Mouse (Mus musculus): ENCODE results near the gene Epha2. TPM values are rescaled to one million over a fixed set of nuclear protein-coding genes. Genes with fewer than 3 reads are reported as not detected.
A peak's percentile ranks its signal among the peaks of the same experiment; 100 is the strongest.

Gene Epha2
- polyA plus RNA-seq, 1 experiment from 2014 or later: 1.9 TPM

DNA sequence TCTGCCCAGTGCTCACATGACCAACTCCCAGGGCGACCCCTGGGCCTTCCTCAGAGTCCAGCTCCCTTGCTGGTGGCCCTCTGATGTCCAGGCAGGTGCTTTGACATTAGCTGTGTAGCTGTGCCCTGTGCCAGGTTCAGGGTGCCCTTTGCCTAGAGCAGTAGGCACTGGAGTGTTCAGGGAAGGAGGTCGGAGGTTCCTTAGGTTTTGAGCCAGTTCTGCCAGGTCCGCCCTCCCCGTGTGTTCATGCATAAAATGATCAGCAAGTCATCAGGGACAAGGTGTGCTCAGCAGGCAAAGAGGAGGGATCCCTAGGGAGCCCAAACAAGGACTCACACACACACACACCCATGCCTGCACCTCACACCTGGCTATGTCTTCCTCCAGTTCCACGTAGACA lies 51.9 kb downstream of the Epha2 start:
- no peak overlapping the region for H3K4me3 ChIP-seq (ENCODE audit: control insufficient read depth in 1 of 2, insufficient read depth in 1 of 2, low read depth in 1 of 2, low read length in 2 of 2)
- H3K4me1 ChIP-seq (ENCODE audit: control insufficient read depth in 2 of 2, insufficient read depth in 2 of 2, low read length in 2 of 2): no peaks in the 10 kb centered on the region; a peak in 1 of 4 replicates
- 83% methylated on average over 5 of the region's 5 CpGs for WGBS
- no peak overlapping the region for H3K4me2 ChIP-seq (ENCODE audit: low read length)
- H3K36me3 ChIP-seq (ENCODE audit: control insufficient read depth, insufficient read depth, low read length): no peaks in the 10 kb centered on the region
- H3K27me3 ChIP-seq (ENCODE audit: control insufficient read depth, insufficient read depth, low read length): no peaks in the 10 kb centered on the region
- H3K9ac ChIP-seq (ENCODE audit: low read length): no peak overlapping the region
- no peak overlapping the region for H3K27ac ChIP-seq (replicated peaks in 1 of 2; ENCODE audit: control insufficient read depth in 1 of 2, insufficient read depth in 1 of 2, low read depth in 2 of 2, low read length in 2 of 2)
- no peak for ATAC-seq (ENCODE audit: insufficient number of reproducible peaks, insufficient read depth, low FRiP score, low read depth)
- H3K9me3 ChIP-seq (ENCODE audit: control insufficient read depth, low read length): no peaks in the 10 kb centered on the region

DNA sequence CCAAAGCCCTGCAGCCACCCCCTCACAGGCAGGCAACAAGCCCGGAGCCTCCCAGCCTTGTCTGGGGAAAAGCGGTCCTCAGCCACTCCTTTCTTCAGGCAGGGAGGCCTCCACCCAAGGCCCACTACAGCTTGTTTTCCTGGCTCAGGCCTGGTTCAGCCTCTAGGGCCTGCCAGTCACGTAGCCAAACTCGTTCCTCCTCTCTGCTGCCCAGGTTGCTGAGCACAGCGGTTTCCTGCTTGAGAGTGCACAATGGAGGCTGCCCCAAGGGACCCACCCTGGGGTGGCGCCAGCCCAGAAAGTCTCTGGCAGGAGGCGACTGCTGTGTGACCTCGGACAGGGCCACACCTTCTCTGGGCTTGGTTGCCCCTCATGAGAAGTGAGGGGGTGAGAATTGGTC lies 52.8 kb downstream of the Epha2 start:
- H3K27ac ChIP-seq (replicated peaks in 1 of 2; ENCODE audit: control insufficient read depth in 1 of 2, insufficient read depth in 1 of 2, low read depth in 2 of 2, low read length in 2 of 2): no peak overlapping the region
- H3K27me3 ChIP-seq (ENCODE audit: control insufficient read depth, insufficient read depth, low read length): no peaks in the 10 kb centered on the region
- H3K9ac ChIP-seq (ENCODE audit: low read length): no peak overlapping the region
- H3K36me3 ChIP-seq (ENCODE audit: control insufficient read depth, insufficient read depth, low read length): no peaks in the 10 kb centered on the region
- 75% methylated on average over 8 of the region's 8 CpGs for WGBS
- H3K4me3 ChIP-seq (ENCODE audit: control insufficient read depth in 1 of 2, insufficient read depth in 1 of 2, low read depth in 1 of 2, low read length in 2 of 2): no peak overlapping the region
- no peaks in the 10 kb centered on the region; a peak in 1 of 4 replicates for H3K4me1 ChIP-seq (ENCODE audit: control insufficient read depth in 2 of 2, insufficient read depth in 2 of 2, low read length in 2 of 2)
- H3K4me2 ChIP-seq (ENCODE audit: low read length): no peak overlapping the region
- H3K9me3 ChIP-seq (ENCODE audit: control insufficient read depth, low read length): no peaks in the 10 kb centered on the region
- no peak for ATAC-seq (ENCODE audit: insufficient number of reproducible peaks, insufficient read depth, low FRiP score, low read depth)

DNA sequence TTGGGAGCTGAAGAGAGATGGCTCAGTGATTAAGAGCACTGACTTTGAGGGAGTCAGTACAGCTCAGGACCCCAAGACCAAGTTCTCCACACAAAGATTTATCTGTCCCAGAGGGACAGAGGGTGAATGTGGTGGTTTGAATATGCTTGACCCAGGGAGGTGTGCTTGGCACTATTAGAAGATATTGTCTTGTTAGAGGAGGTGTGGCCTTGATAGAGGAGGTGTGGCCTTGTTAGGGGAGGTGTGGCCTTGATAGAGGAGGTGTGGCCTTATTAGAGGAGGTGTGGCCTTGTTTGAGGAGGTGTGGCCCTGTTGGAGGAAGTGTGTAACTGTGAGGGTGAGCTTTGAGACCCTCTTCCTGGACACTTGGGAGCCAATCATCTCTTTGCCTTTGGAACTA lies 56.8 kb downstream of the Epha2 start:
- no peak overlapping the region for H3K9ac ChIP-seq (ENCODE audit: low read length)
- no peaks in the 10 kb centered on the region for H3K36me3 ChIP-seq (ENCODE audit: control insufficient read depth, insufficient read depth, low read length)
- no peak for ATAC-seq (ENCODE audit: insufficient number of reproducible peaks, insufficient read depth, low FRiP score, low read depth)
- no peaks in the 10 kb centered on the region for H3K9me3 ChIP-seq (ENCODE audit: control insufficient read depth, low read length)
- no peaks in the 10 kb centered on the region for H3K27me3 ChIP-seq (ENCODE audit: control insufficient read depth, insufficient read depth, low read length)
- H3K4me1 ChIP-seq (ENCODE audit: control insufficient read depth in 2 of 2, insufficient read depth in 2 of 2, low read length in 2 of 2): no peaks in the 10 kb centered on the region; a peak in 1 of 4 replicates
- no peak overlapping the region for H3K4me2 ChIP-seq (ENCODE audit: low read length)
- H3K4me3 ChIP-seq (ENCODE audit: control insufficient read depth in 1 of 2, insufficient read depth in 1 of 2, low read depth in 1 of 2, low read length in 2 of 2): no peak overlapping the region
- no peak overlapping the region for H3K27ac ChIP-seq (replicated peaks in 1 of 2; ENCODE audit: control insufficient read depth in 1 of 2, insufficient read depth in 1 of 2, low read depth in 2 of 2, low read length in 2 of 2)

DNA sequence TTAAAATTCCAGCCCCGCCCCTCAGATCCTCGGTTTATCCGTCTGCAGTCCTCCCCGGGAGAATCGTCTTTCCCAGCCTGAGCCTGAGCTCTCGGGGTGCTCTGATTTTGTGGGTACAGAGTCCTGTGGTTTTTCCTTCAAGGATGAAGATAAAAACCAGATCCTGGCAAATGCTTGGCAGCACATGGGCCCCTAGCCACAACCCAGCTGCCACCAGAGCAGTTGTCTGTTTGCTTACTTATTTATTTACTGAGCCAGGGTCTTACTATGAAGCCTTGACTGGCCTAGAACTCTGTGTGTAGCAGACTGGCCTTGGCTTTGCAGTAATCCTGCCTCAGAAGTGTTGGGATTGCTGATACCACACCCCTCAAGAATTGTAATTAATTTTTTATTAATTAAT lies 58.2 kb downstream of the Epha2 start:
- no peak for ATAC-seq (ENCODE audit: insufficient number of reproducible peaks, insufficient read depth, low FRiP score, low read depth)
- Histone ChIP-seq H3K4me3 (ENCODE audit: control insufficient read depth in 1 of 2, insufficient read depth in 1 of 2, low read depth in 1 of 2, low read length in 2 of 2) (no peak overlapping the region), H3K36me3 (ENCODE audit: control insufficient read depth, insufficient read depth, low read length) (no peaks in the 10 kb centered on the region), H3K9ac (ENCODE audit: low read length) (no peak overlapping the region), H3K27me3 (ENCODE audit: control insufficient read depth, insufficient read depth, low read length) (0 out of 2 replicates have a peak, but pooled peaks cover 2% of the 10 kb centered on the region), H3K9me3 (ENCODE audit: control insufficient read depth, low read length) (no peaks in the 10 kb centered on the region), H3K27ac (replicated peaks in 1 of 2; ENCODE audit: control insufficient read depth in 1 of 2, insufficient read depth in 1 of 2, low read depth in 2 of 2, low read length in 2 of 2) (no peak overlapping the region), H3K4me1 (ENCODE audit: control insufficient read depth in 2 of 2, insufficient read depth in 2 of 2, low read length in 2 of 2) (peaks cover 0 to 2% of the 10 kb centered on the region in 2 experiments; a peak in 1 of 4 replicates), H3K4me2 (ENCODE audit: low read length) (no peak overlapping the region)
- 75% methylated on average over 6 of the region's 6 CpGs for WGBS

DNA sequence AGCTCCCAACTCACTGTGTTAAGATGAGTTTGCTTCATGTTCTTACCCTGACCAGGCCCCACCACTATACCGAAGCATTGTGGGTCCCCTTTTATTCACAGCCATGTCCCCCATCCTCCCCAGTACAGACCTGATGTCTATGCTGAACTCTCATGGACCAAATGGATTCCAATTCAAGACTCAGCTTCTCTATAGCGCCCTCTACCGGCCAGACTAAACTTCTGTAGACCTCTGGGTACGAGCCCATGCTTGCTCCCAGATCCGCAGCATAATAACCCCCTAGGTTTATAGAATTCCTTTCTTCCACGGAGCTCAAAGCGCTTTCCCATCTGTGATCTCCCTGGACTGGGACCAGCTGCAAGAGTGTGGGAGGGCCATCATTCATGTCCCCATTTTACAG lies 59.8 kb downstream of the Epha2 start:
- ATAC-seq (ENCODE audit: insufficient number of reproducible peaks, insufficient read depth, low FRiP score, low read depth): no peak
- Histone ChIP-seq H3K4me1 (ENCODE audit: control insufficient read depth in 2 of 2, insufficient read depth in 2 of 2, low read length in 2 of 2) (peaks cover 0 to 2% of the 10 kb centered on the region in 2 experiments; a peak in 1 of 4 replicates), H3K27me3 (ENCODE audit: control insufficient read depth, insufficient read depth, low read length) (peaks cover 14% of the 10 kb centered on the region), H3K36me3 (ENCODE audit: control insufficient read depth, insufficient read depth, low read length) (no peaks in the 10 kb centered on the region), H3K4me2 (ENCODE audit: low read length) (no peak overlapping the region), H3K9ac (ENCODE audit: low read length) (no peak overlapping the region), H3K9me3 (ENCODE audit: control insufficient read depth, low read length) (no peaks in the 10 kb centered on the region), H3K4me3 (ENCODE audit: control insufficient read depth in 1 of 2, insufficient read depth in 1 of 2, low read depth in 1 of 2, low read length in 2 of 2) (no peak overlapping the region), H3K27ac (replicated peaks in 1 of 2; ENCODE audit: control insufficient read depth in 1 of 2, insufficient read depth in 1 of 2, low read depth in 2 of 2, low read length in 2 of 2) (no peak overlapping the region)
- WGBS: 40% methylated on average over 7 of the region's 7 CpGs

DNA sequence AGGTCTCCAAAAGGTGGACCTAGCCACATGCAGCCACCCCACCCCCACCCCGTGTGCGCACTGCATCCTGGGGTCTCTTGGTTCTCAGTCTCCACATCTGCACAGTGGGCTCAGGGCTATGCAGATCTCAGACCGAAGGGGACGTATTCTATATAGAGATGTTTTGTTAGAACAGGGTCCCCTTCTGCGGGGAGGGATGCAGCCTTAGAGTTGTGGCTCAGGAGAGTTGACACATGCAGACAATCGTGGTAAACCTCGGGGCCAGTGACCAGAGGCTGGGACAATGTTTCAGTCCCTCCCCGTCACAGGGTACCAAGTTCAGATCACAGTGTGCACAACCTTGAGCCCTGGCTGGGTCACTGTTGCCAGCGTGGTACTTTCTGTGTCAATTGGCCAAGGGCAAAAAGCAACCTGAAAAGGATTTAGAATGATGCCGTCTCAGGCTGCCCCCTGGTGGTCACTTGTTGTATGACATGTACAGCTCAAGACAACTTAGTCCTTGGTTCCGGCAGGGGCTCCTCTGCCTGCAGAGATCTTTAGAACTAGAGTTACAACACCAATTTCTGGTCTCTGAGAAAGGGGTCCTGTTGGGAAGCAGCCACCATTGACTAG lies 62.0 kb downstream of the Epha2 start:
- Histone ChIP-seq H3K9me3 (ENCODE audit: control insufficient read depth, low read length) (no peaks in the 10 kb centered on the region), H3K36me3 (ENCODE audit: control insufficient read depth, insufficient read depth, low read length) (no peaks in the 10 kb centered on the region), H3K27ac (replicated peaks in 1 of 2; ENCODE audit: control insufficient read depth in 1 of 2, insufficient read depth in 1 of 2, low read depth in 2 of 2, low read length in 2 of 2) (no peak overlapping the region), H3K4me3 (ENCODE audit: control insufficient read depth in 1 of 2, insufficient read depth in 1 of 2, low read depth in 1 of 2, low read length in 2 of 2) (no peak overlapping the region), H3K9ac (ENCODE audit: low read length) (no peak overlapping the region), H3K27me3 (ENCODE audit: control insufficient read depth, insufficient read depth, low read length) (peaks cover 31% of the 10 kb centered on the region), H3K4me2 (ENCODE audit: low read length) (no peak overlapping the region), H3K4me1 (ENCODE audit: control insufficient read depth in 2 of 2, insufficient read depth in 2 of 2, low read length in 2 of 2) (peaks cover 0 to 2% of the 10 kb centered on the region in 2 experiments; a peak in 1 of 4 replicates)
- 29% methylated on average over 11 of the region's 11 CpGs for WGBS
- ATAC-seq (ENCODE audit: insufficient number of reproducible peaks, insufficient read depth, low FRiP score, low read depth): peak; percentile 10; the same call in 1 of the 2 replicates

DNA sequence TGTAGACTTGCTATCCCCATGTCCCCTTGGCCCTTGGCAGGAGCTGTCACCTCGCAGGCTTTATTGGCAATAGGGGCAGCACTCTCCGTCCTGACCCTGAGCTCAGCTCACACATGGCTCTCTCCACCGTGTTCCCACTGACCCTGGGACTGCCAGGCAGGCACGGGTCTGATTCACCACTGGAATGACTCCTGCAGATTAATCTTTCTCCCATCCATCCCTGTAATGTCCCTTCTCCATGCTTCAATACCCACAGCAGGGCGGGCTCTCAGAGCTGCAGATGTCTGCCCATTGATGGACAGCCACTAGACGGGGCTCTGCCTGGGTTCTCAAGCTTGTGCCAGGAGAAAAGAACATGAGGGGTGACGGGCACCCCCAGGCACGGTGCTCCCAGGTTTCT lies 64.1 kb downstream of the Epha2 start:
- Histone ChIP-seq H3K27ac (replicated peaks in 1 of 2; ENCODE audit: control insufficient read depth in 1 of 2, insufficient read depth in 1 of 2, low read depth in 2 of 2, low read length in 2 of 2) (no peak overlapping the region), H3K27me3 (ENCODE audit: control insufficient read depth, insufficient read depth, low read length) (peaks cover 38% of the 10 kb centered on the region), H3K9ac (ENCODE audit: low read length) (no peak overlapping the region), H3K4me2 (ENCODE audit: low read length) (no peak overlapping the region), H3K9me3 (ENCODE audit: control insufficient read depth, low read length) (no peaks in the 10 kb centered on the region), H3K4me1 (ENCODE audit: control insufficient read depth in 2 of 2, insufficient read depth in 2 of 2, low read length in 2 of 2) (peaks cover 0 to 4% of the 10 kb centered on the region in 2 experiments; a peak in 1 of 4 replicates), H3K4me3 (ENCODE audit: control insufficient read depth in 1 of 2, insufficient read depth in 1 of 2, low read depth in 1 of 2, low read length in 2 of 2) (no peak overlapping the region), H3K36me3 (ENCODE audit: control insufficient read depth, insufficient read depth, low read length) (no peaks in the 10 kb centered on the region)
- 62% methylated on average over 8 of the region's 8 CpGs for WGBS
- no peak for ATAC-seq (ENCODE audit: insufficient number of reproducible peaks, insufficient read depth, low FRiP score, low read depth)

DNA sequence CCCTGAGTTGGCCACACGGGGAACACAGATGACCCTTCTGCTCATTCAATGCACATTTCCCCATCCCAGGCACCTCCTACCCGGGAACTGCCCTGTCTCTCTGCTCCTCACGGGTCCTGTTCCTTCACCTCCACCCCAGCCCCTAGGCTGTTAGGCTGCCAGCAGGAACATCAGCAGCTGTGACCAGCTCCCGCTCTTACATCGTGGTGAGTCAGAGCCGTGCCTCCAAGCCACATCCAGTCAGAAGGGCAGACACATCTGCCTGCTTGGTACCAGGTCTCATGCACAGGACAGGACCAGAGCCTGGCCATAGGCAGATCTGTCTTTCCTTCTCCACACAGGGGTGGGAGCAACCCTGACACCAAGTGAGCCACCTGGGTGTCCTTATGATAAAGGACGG lies 64.8 kb downstream of the Epha2 start:
- Histone ChIP-seq H3K9ac (ENCODE audit: low read length) (no peak overlapping the region), H3K4me1 (ENCODE audit: control insufficient read depth in 2 of 2, insufficient read depth in 2 of 2, low read length in 2 of 2) (peaks cover 0 to 4% of the 10 kb centered on the region in 2 experiments; a peak in 1 of 4 replicates), H3K27me3 (ENCODE audit: control insufficient read depth, insufficient read depth, low read length) (peaks cover 38% of the 10 kb centered on the region), H3K4me2 (ENCODE audit: low read length) (no peak overlapping the region), H3K9me3 (ENCODE audit: control insufficient read depth, low read length) (no peaks in the 10 kb centered on the region), H3K4me3 (ENCODE audit: control insufficient read depth in 1 of 2, insufficient read depth in 1 of 2, low read depth in 1 of 2, low read length in 2 of 2) (no peak overlapping the region), H3K36me3 (ENCODE audit: control insufficient read depth, insufficient read depth, low read length) (no peaks in the 10 kb centered on the region), H3K27ac (replicated peaks in 1 of 2; ENCODE audit: control insufficient read depth in 1 of 2, insufficient read depth in 1 of 2, low read depth in 2 of 2, low read length in 2 of 2) (no peak overlapping the region)
- WGBS: 52% methylated on average over 7 of the region's 7 CpGs
- ATAC-seq (ENCODE audit: insufficient number of reproducible peaks, insufficient read depth, low FRiP score, low read depth): no peak
